Mouse (Mus musculus) retina, postnatal 1 day (tissue): Measurements from ENCODE around the gene Bbs9.

Experiments
- DNase-seq: peaks from one replicate; pipeline ENCODE4 v3.0.0-alpha.2; 2012

The Bbs9 gene

GRCm38 (mm10) chr9:22537767-22538373 is 62.4 kb downstream of the Bbs9 start:
- DNase-seq, result no peak

GRCm38 (mm10) chr9:22539546-22539945 is 64.0 kb downstream of the Bbs9 start:
- DNase-seq, result no peak

- DNase-seq, result no peak
Observed at GRCm38 (mm10) chr9:22541130-22541529, 65.6 kb downstream of the Bbs9 start.

- DNase-seq, result no peak
Observed at GRCm38 (mm10) chr9:22543467-22543866, 68.0 kb downstream of the Bbs9 start.

GRCm38 (mm10) chr9:22544349-22545341 is 69.1 kb downstream of the Bbs9 start:
- DNase-seq, result no peak

GRCm38 (mm10) chr9:22551273-22551672 is 75.8 kb downstream of the Bbs9 start:
- no peak for DNase-seq

GRCm38 (mm10) chr9:22556076-22556475 is 80.6 kb downstream of the Bbs9 start:
- DNase-seq, result no peak

- peak; percentile 66 for DNase-seq
Observed at GRCm38 (mm10) chr9:22557467-22557866, 82.0 kb downstream of the Bbs9 start.

- DNase-seq, result no peak
Observed at GRCm38 (mm10) chr9:22563612-22564347, 88.3 kb downstream of the Bbs9 start.

GRCm38 (mm10) chr9:22567726-22568125 is 92.2 kb downstream of the Bbs9 start:
- DNase-seq, result no peak

- DNase-seq, result no peak
Observed at GRCm38 (mm10) chr9:22576426-22577139, 101.1 kb downstream of the Bbs9 start.

GRCm38 (mm10) chr9:22578266-22578665 is 102.8 kb downstream of the Bbs9 start:
- DNase-seq, result no peak

GRCm38 (mm10) chr9:22584221-22584620 is 108.7 kb downstream of the Bbs9 start:
- no peak for DNase-seq

GRCm38 (mm10) chr9:22593032-22593431 is 117.5 kb downstream of the Bbs9 start:
- DNase-seq, result no peak

- DNase-seq, result no peak
Observed at GRCm38 (mm10) chr9:22596650-22597049, 121.1 kb downstream of the Bbs9 start.

GRCm38 (mm10) chr9:22613271-22613824 is 137.8 kb downstream of the Bbs9 start:
- no peak for DNase-seq

- no peak for DNase-seq
Observed at GRCm38 (mm10) chr9:22619245-22619644, 143.7 kb downstream of the Bbs9 start.

- peak; percentile 58 for DNase-seq
Observed at GRCm38 (mm10) chr9:22624966-22625365, 149.5 kb downstream of the Bbs9 start.

GRCm38 (mm10) chr9:22626014-22626413 is 150.5 kb downstream of the Bbs9 start:
- no peak for DNase-seq

GRCm38 (mm10) chr9:22627912-22628311 is 152.4 kb downstream of the Bbs9 start:
- no peak for DNase-seq

- DNase-seq, result no peak
Observed at GRCm38 (mm10) chr9:22632800-22633485, 157.4 kb downstream of the Bbs9 start.

- no peak for DNase-seq
Observed at GRCm38 (mm10) chr9:22638502-22638901, 163.0 kb downstream of the Bbs9 start.
